Mouse (Mus musculus) mesoderm, embryonic 11.5 days (tissue): Measurements from ENCODE around the gene Naga.

ENCODE experiments used
- DNase-seq: peaks from one replicate; pipeline ENCODE4 v3.0.0-alpha.2; 2012; ENCODE audit warnings: low read depth, low spot score

Naga gene

DNA sequence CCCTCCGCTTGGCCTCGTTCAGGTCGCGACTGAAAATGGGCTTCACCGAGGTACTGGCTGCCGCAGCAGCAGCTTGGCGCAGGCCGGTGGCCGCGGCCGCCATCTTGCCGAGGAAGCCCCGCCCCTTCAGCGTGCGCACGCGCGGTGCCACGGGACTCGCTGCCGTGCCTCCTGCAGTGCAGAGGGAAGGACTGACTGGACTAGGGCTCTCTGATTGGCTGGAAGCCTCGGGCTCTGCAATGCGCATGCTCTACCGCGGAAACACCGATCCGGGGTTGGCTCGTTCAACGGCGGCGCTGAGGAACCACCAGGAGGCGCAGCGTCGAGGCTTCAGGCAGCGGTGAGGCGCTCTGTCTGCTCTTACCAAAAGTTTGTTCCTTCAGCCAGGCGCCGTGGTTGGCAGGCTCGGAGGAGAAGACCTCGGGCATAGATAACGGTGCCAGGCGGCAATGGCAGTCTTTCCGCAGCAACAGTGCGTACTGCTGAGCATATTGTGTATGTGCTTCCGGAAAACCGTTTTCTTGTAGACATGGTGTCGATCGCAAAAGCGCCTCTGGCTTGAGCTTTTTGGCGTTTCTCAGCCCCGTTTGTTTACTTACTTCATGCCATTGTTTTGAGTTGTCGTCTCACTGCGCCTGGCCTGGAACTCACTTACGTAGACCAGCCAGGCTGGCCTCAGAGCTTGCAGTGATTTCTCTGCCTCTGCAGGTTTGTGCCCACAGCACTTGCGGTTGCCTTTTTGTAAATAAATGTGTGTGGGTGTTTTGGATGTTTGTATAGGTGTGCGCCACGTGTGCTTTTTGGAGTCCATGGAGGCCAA, 15.6 kb upstream of the Naga start, which contains the start of gene Ndufa6:
TSS of gene Ndufa6 (minus strand) at position 197 of the 820 bp plus-strand sequence.
- peak; percentile 99 for DNase-seq

- no peak for DNase-seq
Measured at GRCm38 (mm10) chr15:82353745-82354113, 15.0 kb upstream of the Naga start.

DNA sequence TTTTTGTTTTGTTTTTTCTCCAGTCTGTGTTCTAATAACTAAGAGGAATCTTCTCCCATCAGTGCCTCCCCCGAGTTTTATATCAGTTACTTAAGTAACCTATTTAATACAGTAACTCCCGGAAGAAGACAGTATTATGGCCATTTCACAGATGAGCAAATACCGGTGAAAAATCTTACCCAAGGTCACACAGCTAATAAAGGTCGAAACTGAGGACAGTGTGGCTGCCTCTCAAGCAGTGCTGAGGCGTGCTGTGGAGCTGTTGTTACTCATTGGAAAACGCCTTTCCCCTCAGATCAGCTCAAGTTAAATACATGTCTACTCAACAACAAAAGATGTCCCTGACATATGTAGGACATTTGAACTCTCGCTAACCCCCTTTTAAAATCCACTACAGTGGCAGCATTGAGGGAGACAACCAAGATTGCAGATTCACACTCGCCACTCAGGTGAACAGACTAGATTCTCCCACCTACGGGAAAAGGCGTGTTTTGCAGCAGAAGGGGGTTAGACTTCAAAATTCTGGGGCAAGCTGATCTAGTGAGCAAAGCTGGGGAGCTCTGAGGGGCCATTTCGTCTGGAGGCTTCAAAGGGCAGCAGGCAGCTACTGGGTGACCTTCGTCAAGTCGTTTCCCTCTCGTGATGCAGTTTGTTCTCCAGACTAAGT, 14.5 kb upstream of the Naga start:
- DNase-seq: no peak

DNA sequence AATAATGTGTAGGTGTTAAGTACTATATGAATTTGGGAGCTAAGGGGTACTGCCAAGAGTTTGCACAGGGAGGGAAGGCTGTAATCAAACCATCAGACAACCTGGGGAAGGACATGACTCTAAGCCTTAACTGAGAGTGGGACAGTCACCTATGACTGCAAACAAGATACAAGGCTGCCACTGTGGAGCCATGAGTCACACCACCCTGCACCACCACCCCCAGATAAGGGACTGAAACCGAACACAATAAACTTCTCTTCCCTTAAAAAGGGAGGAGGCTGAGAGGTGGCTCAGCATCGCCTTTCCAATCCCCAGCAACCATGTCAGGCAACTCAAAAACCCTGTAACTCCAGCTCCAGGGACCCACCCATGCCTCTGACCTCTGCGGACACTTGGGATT, 12.8 kb upstream of the Naga start:
- no peak for DNase-seq

GRCm38 (mm10) chr15:82350349-82350748, 11.6 kb upstream of the Naga start:
- no peak for DNase-seq

DNA sequence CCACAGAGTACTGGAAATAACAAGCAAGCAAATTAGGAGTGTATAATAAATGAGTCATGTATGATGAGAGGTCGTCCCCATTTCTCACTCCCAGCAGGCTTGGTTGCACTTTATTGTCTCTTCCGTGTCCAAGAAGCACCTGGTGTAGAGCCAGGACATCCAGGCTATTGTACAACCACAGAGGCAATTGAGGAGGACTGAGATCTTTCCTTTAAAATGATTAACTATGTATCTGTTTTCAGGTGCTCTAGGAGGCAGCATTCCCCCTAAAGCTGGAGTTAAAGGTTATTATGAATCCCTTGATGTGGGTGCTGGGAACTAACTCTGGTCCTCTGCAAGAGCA, 10.2 kb upstream of the Naga start:
- DNase-seq: no peak

- no peak for DNase-seq
Measured at GRCm38 (mm10) chr15:82348258-82348998, 9.7 kb upstream of the Naga start.

DNA sequence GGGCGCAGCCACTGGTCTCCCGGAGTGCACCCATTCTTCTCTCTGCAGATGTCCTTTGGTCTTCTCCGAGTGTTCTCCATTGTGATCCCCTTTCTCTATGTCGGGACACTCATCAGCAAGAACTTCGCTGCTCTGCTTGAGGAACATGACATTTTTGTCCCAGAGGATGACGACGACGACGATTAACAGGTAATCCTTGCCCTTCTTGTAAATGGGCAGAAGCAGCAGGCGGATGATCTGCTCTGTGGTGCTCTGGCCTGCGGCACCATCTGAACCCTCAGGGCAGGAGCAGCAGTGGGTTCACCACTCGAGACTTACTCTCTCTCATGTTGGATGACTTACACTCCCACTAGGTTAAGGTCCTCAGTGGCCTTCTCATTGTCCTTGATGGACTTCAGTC, 9.1 kb upstream of the Naga start:
- DNase-seq: no peak

- no peak for DNase-seq
Measured at GRCm38 (mm10) chr15:82347303-82347676, 8.6 kb upstream of the Naga start.

GRCm38 (mm10) chr15:82346580-82347302, 8.0 kb upstream of the Naga start:
- no peak for DNase-seq

DNA sequence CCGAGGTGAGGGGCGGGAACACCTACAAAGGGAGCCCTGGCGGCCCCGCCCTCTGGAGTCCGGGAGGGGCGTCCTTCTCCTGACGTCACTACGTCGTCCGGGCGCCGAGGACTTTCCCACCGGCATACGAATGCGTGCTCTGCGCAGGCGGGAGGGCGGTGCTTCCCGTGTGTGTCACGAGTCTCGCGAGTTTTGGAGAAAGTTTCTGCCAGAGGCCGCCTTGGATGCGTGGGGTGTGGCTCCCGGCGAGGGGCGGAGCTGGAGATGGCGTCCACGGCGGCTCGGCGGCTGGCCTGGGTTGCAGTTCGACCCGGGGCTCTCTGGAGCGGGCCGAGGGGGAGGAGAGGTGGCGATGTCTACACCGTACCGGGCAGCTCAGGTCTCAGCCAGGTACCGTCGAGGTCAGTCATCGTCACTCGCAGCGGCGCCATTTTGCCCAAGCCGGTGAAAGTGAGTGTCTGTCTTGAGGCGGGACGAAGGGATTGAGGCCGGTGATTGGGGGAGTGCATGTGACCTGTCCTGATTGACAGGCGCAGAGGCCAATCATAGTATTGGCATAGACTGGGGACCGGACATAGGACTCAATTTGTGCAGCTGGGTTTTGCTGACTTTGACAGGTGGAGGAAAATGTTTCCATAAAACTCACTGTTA, 7.2 kb upstream of the Naga start:
- peak; percentile 99 for DNase-seq

- no peak for DNase-seq
Measured at GRCm38 (mm10) chr15:82344971-82345370, 6.2 kb upstream of the Naga start.

- no peak for DNase-seq
Measured at GRCm38 (mm10) chr15:82343368-82344287, 4.9 kb upstream of the Naga start.

GRCm38 (mm10) chr15:82342543-82342935, 3.8 kb upstream of the Naga start:
- DNase-seq: no peak

DNA sequence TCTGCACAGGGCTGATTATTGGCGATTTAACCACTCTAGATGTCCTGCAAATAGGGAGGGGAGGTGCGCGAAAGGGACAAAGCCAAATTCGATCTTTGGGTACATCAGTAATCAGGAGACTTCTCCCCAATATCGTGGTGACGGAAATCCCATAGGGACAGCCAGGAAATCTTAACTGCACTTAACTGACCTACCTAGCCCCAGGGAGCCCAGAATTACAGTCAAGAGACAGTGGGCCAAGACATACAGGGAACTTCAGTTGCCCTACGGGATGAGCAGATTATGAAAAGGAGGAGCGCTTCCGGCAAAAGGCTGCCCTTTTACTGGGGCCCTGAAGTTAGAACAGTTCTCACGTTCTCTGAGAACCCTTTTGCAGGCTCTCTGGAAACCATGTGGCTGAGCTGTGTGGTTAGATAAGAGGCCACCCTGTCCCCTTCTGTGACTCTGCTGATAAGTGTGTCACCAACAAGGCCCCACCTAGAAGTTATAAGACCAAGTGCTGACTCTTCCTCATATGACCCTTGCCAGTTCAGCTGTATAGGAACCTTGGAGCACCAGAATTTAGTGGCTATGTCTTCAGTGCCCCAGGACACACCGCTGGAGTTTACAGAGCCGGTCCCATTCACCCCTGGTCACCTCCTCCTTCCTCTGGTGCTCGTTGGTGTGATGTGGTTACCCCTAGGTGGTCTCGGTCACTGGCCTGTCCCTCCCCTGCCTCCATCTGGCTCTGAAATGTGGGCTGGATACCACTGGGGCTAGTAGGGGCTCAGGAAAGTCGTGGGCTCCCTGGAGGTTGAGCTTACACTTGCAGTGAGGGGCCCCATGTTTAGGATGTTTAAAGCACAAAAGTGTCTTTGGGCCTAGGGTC, 3.2 kb upstream of the Naga start:
- no peak for DNase-seq

GRCm38 (mm10) chr15:82341036-82341501, 2.3 kb upstream of the Naga start:
- DNase-seq: no peak

GRCm38 (mm10) chr15:82340414-82341035, 1.8 kb upstream of the Naga start:
- no peak for DNase-seq

GRCm38 (mm10) chr15:82339634-82340254, 1.0 kb upstream of the Naga start:
- no peak for DNase-seq
